Mouse (Mus musculus) olfactory bulb, adult 2 months (tissue): ENCODE results near the gene Gm5148.

Experiments used
- CTCF ChIP-seq: fragments of 200-500 bp; IDR thresholded peaks from 2 replicates; pipeline ENCODE4 v1.5.1; 2012; ENCODE audit warnings: low read depth, mild to moderate bottlenecking, low read length, moderate library complexity; ENCODE audit not compliant: insufficient read depth
- POLR2A ChIP-seq: fragments of 200-500 bp; IDR thresholded peaks from 2 replicates; pipeline ENCODE4 v1.6.1; 2012; ENCODE audit warnings: mild to moderate bottlenecking, low read depth, low read length, moderate library complexity; ENCODE audit not compliant: insufficient read depth

GRCm38 (mm10) chr3:37765971-37766370 is 41.7 kb upstream of the Gm5148 start:
- no peak for TF ChIP-seq CTCF
- no peak for TF ChIP-seq POLR2A
